Mouse (Mus musculus) Muller cell, postnatal 12 days (primary cell): ENCODE measurements at regions not wholly inside any gene's neighbourhood (a gene's known extent, or its start where the extent isn't known, plus 50 kb on each side); places are given as distances from the start of the nearest gene placed in this dataset.

ENCODE experiments used
- DNase-seq: peaks from one replicate; pipeline ENCODE4 v3.0.0-alpha.2; 2015; ENCODE audit errors: inconsistent ontology term

GRCm38 (mm10) chr3:70215195-70215594 is 207.8 kb downstream of the Otol1 start:
- no peak for DNase-seq

GRCm38 (mm10) chr3:70216096-70216495 is 208.7 kb downstream of the Otol1 start:
- no peak for DNase-seq

- no peak for DNase-seq
These were observed 211.4 kb downstream of the Otol1 start for GRCm38 (mm10) chr3:70218757-70219360.

GRCm38 (mm10) chr3:70223443-70224065 is 216.1 kb downstream of the Otol1 start:
- no peak for DNase-seq

- DNase-seq: no peak
These were observed 217.4 kb downstream of the Otol1 start for GRCm38 (mm10) chr3:70224846-70225245.

GRCm38 (mm10) chr3:70227165-70227564 is 219.8 kb downstream of the Otol1 start:
- DNase-seq: no peak

GRCm38 (mm10) chr3:70248655-70249054 is 241.2 kb downstream of the Otol1 start:
- DNase-seq: no peak

GRCm38 (mm10) chr3:70249922-70250321 is 242.5 kb downstream of the Otol1 start:
- no peak for DNase-seq

- peak; percentile 79 for DNase-seq
These were observed 243.3 kb downstream of the Otol1 start for GRCm38 (mm10) chr3:70250733-70251132.

GRCm38 (mm10) chr3:70263318-70263717 is 255.9 kb downstream of the Otol1 start:
- no peak for DNase-seq

- no peak for DNase-seq
These were observed 281.4 kb downstream of the Otol1 start for GRCm38 (mm10) chr3:70288590-70289388.

GRCm38 (mm10) chr3:70307556-70307955 is 300.1 kb downstream of the Otol1 start:
- DNase-seq: no peak

GRCm38 (mm10) chr3:70308061-70308461 is 300.6 kb downstream of the Otol1 start:
- DNase-seq: peak; percentile 79

- peak; percentile 9 for DNase-seq
These were observed 301.9 kb downstream of the Otol1 start for GRCm38 (mm10) chr3:70309304-70309703.

- no peak for DNase-seq
These were observed 303.6 kb downstream of the Otol1 start for GRCm38 (mm10) chr3:70311055-70311454.

GRCm38 (mm10) chr3:70312034-70312433 is 304.6 kb downstream of the Otol1 start:
- DNase-seq: no peak

- DNase-seq: no peak
These were observed 305.9 kb downstream of the Otol1 start for GRCm38 (mm10) chr3:70313119-70313868.

GRCm38 (mm10) chr3:70314239-70314638 is 306.8 kb downstream of the Otol1 start:
- DNase-seq: no peak

GRCm38 (mm10) chr3:70318377-70318776 is 311.0 kb downstream of the Otol1 start:
- DNase-seq: no peak

- no peak for DNase-seq
These were observed 311.7 kb downstream of the Otol1 start for GRCm38 (mm10) chr3:70319139-70319538.

- no peak for DNase-seq
These were observed 313.8 kb downstream of the Otol1 start for GRCm38 (mm10) chr3:70321161-70321657.

- peak; percentile 86 for DNase-seq
These were observed 317.3 kb downstream of the Otol1 start for GRCm38 (mm10) chr3:70324692-70325091.
